Mouse (Mus musculus) liver, embryonic 12.5 days (tissue): ENCODE measurements around the gene Asic2. TPM values are rescaled to one million over a fixed set of nuclear protein-coding genes. Genes with fewer than 3 reads are reported as not detected.

ENCODE experiments used
- ATAC-seq: fragments of 200-750 bp; cut with Nextera tagmentation; 2 replicates; pipeline ENCODE4 v1.8.0; 2017; ENCODE audit warnings: moderate number of reproducible peaks, mild to moderate bottlenecking, moderate library complexity
- H3K27ac ChIP-seq: fragments of 300-500 bp; sonication (generic); 2 replicates; pipeline ENCODE4 v1.5.1; 2016; ENCODE audit warnings: mild to moderate bottlenecking
- H3K27me3 ChIP-seq: fragments of 300-500 bp; sonication (generic); replicated peaks from 2 replicates; pipeline ENCODE4 v1.6.1; 2016; ENCODE audit warnings: mild to moderate bottlenecking, moderate library complexity
- H3K36me3 ChIP-seq: fragments of 300-500 bp; sonication (generic); 2 replicates; pipeline ENCODE4 v1.6.1; 2016; ENCODE audit warnings: mild to moderate bottlenecking, moderate library complexity
- H3K4me1 ChIP-seq: fragments of 300-500 bp; sonication (generic); 2 replicates; pipeline ENCODE4 v1.6.1; 2016
- H3K4me2 ChIP-seq: fragments of 300-500 bp; sonication (generic); 2 replicates; pipeline ENCODE4 v1.6.1; 2016; ENCODE audit warnings: mild to moderate bottlenecking, moderate library complexity
- H3K4me3 ChIP-seq: fragments of 300-500 bp; sonication (generic); 2 replicates; pipeline ENCODE4 v1.5.1; 2016; ENCODE audit warnings: mild to moderate bottlenecking, moderate library complexity
- H3K9ac ChIP-seq: fragments of 300-500 bp; sonication (generic); 2 replicates; pipeline ENCODE4 v1.6.1; 2016; ENCODE audit warnings: mild to moderate bottlenecking, moderate library complexity
- H3K9me3 ChIP-seq: fragments of 300-500 bp; sonication (generic); replicated peaks from 2 replicates; pipeline ENCODE4 v1.6.1; 2016; ENCODE audit warnings: mild to moderate bottlenecking, moderate library complexity
- WGBS: fragments of 180-500 bp; shearing (Covaris S2); methylation state at CpG from one replicate; pipeline ENCODE4 v1.1.7; 2016; ENCODE audit not compliant: insufficient replicate concordance; 5-methylcytosine and 5-hydroxymethylcytosine counted together
- polyA plus RNA-seq: library from polyadenylated mRNA; unstranded; fragments of >200 nt; fragmentation: Nextera tagmentation; extraction: Ambion mirVana; gene quantifications from 2 replicates; pipeline ENCODE4 v1.2.1, GENCODE M21; 2016

Asic2 gene
- polyA plus RNA-seq, 1 experiment from 2014 or later: 0.06 TPM

- Histone ChIP-seq H3K4me1 (no peaks in the 10 kb centered on the region), H3K27me3 (no peaks in the 10 kb centered on the region), H3K9ac (no peak overlapping the region), H3K9me3 (no peaks in the 10 kb centered on the region), H3K4me2 (no peak overlapping the region), H3K4me3 (no peak overlapping the region), H3K27ac (no peak overlapping the region), H3K36me3 (no peaks in the 10 kb centered on the region)
- ATAC-seq: no peak
- 87% methylated on average over 6 of the region's 6 CpGs for WGBS
Observed at GRCm38 (mm10) chr11:81013501-81013900, 954.8 kb downstream of the Asic2 start.

- Histone ChIP-seq H3K4me2 (no peak overlapping the region), H3K9me3 (no peaks in the 10 kb centered on the region), H3K4me1 (no peaks in the 10 kb centered on the region), H3K27ac (no peak overlapping the region), H3K9ac (no peak overlapping the region), H3K27me3 (no peaks in the 10 kb centered on the region), H3K36me3 (no peaks in the 10 kb centered on the region), H3K4me3 (no peak overlapping the region)
- 65% methylated on average over 7 of the region's 7 CpGs for WGBS
- no peak for ATAC-seq
Observed at GRCm38 (mm10) chr11:81010766-81011165, 957.5 kb downstream of the Asic2 start.

- WGBS: 74% methylated on average over 12 of the region's 12 CpGs
- H3K4me1 ChIP-seq: no peaks in the 10 kb centered on the region
- ATAC-seq: no peak
- H3K4me2 ChIP-seq: no peak overlapping the region
- no peak overlapping the region for H3K27ac ChIP-seq
- no peaks in the 10 kb centered on the region for H3K36me3 ChIP-seq
- no peaks in the 10 kb centered on the region for H3K9me3 ChIP-seq
- H3K4me3 ChIP-seq: no peak overlapping the region
- H3K9ac ChIP-seq: no peak overlapping the region
- H3K27me3 ChIP-seq: no peaks in the 10 kb centered on the region
Observed at GRCm38 (mm10) chr11:81009366-81009765, 958.9 kb downstream of the Asic2 start.

GRCm38 (mm10) chr11:81005831-81006230 is 962.4 kb downstream of the Asic2 start:
- Histone ChIP-seq H3K4me2 (no peak overlapping the region), H3K36me3 (no peaks in the 10 kb centered on the region), H3K9ac (no peak overlapping the region), H3K27me3 (no peaks in the 10 kb centered on the region), H3K4me1 (no peaks in the 10 kb centered on the region), H3K4me3 (no peak overlapping the region), H3K27ac (no peak overlapping the region), H3K9me3 (no peaks in the 10 kb centered on the region)
- ATAC-seq: no peak
- 41% methylated on average over 2 of the region's 2 CpGs for WGBS

GRCm38 (mm10) chr11:81002769-81003430 is 965.4 kb downstream of the Asic2 start:
- ATAC-seq: no peak
- Histone ChIP-seq H3K4me1 (no peaks in the 10 kb centered on the region), H3K27ac (no peak overlapping the region), H3K4me2 (no peak overlapping the region), H3K4me3 (no peak overlapping the region), H3K9ac (no peak overlapping the region), H3K9me3 (no peaks in the 10 kb centered on the region), H3K36me3 (no peaks in the 10 kb centered on the region), H3K27me3 (no peaks in the 10 kb centered on the region)
- WGBS: 72% methylated on average over 10 of the region's 10 CpGs

- H3K4me2 ChIP-seq: no peak overlapping the region
- H3K9me3 ChIP-seq: no peaks in the 10 kb centered on the region
- no peak overlapping the region for H3K9ac ChIP-seq
- no peak overlapping the region for H3K4me3 ChIP-seq
- H3K36me3 ChIP-seq: no peaks in the 10 kb centered on the region
- ATAC-seq: no peak
- no peak overlapping the region for H3K27ac ChIP-seq
- H3K27me3 ChIP-seq: no peaks in the 10 kb centered on the region
- no peaks in the 10 kb centered on the region for H3K4me1 ChIP-seq
- WGBS: 67% methylated on average over 5 of the region's 5 CpGs
Observed at GRCm38 (mm10) chr11:80995621-80996020, 972.6 kb downstream of the Asic2 start.

GRCm38 (mm10) chr11:80983530-80983929 is 984.7 kb downstream of the Asic2 start:
- Histone ChIP-seq H3K27me3 (no peaks in the 10 kb centered on the region), H3K36me3 (no peaks in the 10 kb centered on the region), H3K27ac (no peak overlapping the region), H3K4me2 (no peak overlapping the region), H3K9ac (no peak overlapping the region), H3K4me1 (no peaks in the 10 kb centered on the region), H3K4me3 (no peak overlapping the region), H3K9me3 (no peaks in the 10 kb centered on the region)
- WGBS: 76% methylated on average over 5 of the region's 5 CpGs
- ATAC-seq: no peak

GRCm38 (mm10) chr11:80976239-80976855 is 991.9 kb downstream of the Asic2 start:
- H3K4me3 ChIP-seq: no peak overlapping the region
- no peak for ATAC-seq
- no peak overlapping the region for H3K27ac ChIP-seq
- no peak overlapping the region for H3K4me2 ChIP-seq
- H3K27me3 ChIP-seq: no peaks in the 10 kb centered on the region
- no peak overlapping the region for H3K9ac ChIP-seq
- no peaks in the 10 kb centered on the region for H3K36me3 ChIP-seq
- H3K9me3 ChIP-seq: no peaks in the 10 kb centered on the region; the same call in 1 of the 2 replicates
- WGBS: 50% methylated on average over 9 of the region's 9 CpGs
- peaks cover 5% of the 10 kb centered on the region; the same call in 1 of the 2 replicates for H3K4me1 ChIP-seq

GRCm38 (mm10) chr11:80974616-80975015 is 993.6 kb downstream of the Asic2 start:
- no peak overlapping the region for H3K27ac ChIP-seq
- H3K36me3 ChIP-seq: no peaks in the 10 kb centered on the region
- H3K9me3 ChIP-seq: no peaks in the 10 kb centered on the region; the same call in 1 of the 2 replicates
- 74% methylated on average over 5 of the region's 5 CpGs for WGBS
- H3K27me3 ChIP-seq: no peaks in the 10 kb centered on the region
- H3K4me3 ChIP-seq: no peak overlapping the region
- H3K9ac ChIP-seq: no peak overlapping the region
- no peak overlapping the region for H3K4me2 ChIP-seq
- peaks cover 5% of the 10 kb centered on the region; the same call in 1 of the 2 replicates for H3K4me1 ChIP-seq
- no peak for ATAC-seq

GRCm38 (mm10) chr11:80973976-80974375 is 994.3 kb downstream of the Asic2 start:
- no peak overlapping the region for H3K27ac ChIP-seq
- no peak overlapping the region for H3K4me3 ChIP-seq
- peaks cover 5% of the 10 kb centered on the region; the same call in 1 of the 2 replicates for H3K4me1 ChIP-seq
- no peak overlapping the region for H3K9ac ChIP-seq
- no peak for ATAC-seq
- no peaks in the 10 kb centered on the region for H3K36me3 ChIP-seq
- H3K4me2 ChIP-seq: no peak overlapping the region
- no peaks in the 10 kb centered on the region for H3K27me3 ChIP-seq
- 64% methylated on average over 6 of the region's 6 CpGs for WGBS
- H3K9me3 ChIP-seq: no peaks in the 10 kb centered on the region; the same call in 1 of the 2 replicates

GRCm38 (mm10) chr11:80973273-80973672 is 995.0 kb downstream of the Asic2 start:
- Histone ChIP-seq H3K36me3 (no peaks in the 10 kb centered on the region), H3K4me1 (peaks cover 5% of the 10 kb centered on the region; the same call in 1 of the 2 replicates), H3K4me2 (no peak overlapping the region), H3K27me3 (no peaks in the 10 kb centered on the region), H3K4me3 (no peak overlapping the region), H3K9ac (no peak overlapping the region), H3K27ac (no peak overlapping the region), H3K9me3 (no peaks in the 10 kb centered on the region; the same call in 1 of the 2 replicates)
- 76% methylated on average over 8 of the region's 8 CpGs for WGBS
- no peak for ATAC-seq

GRCm38 (mm10) chr11:80967544-80967943 is 1000.7 kb downstream of the Asic2 start:
- Histone ChIP-seq H3K27ac (no peak overlapping the region), H3K4me2 (no peak overlapping the region), H3K36me3 (no peaks in the 10 kb centered on the region), H3K4me1 (no peaks in the 10 kb centered on the region), H3K9ac (no peak overlapping the region), H3K4me3 (no peak overlapping the region), H3K27me3 (no peaks in the 10 kb centered on the region), H3K9me3 (no peaks in the 10 kb centered on the region)
- no peak for ATAC-seq
- 34% methylated on average over 5 of the region's 5 CpGs for WGBS
